Mouse (Mus musculus): ENCODE data around the gene Olfr1294.

Gene Olfr1294

DNA sequence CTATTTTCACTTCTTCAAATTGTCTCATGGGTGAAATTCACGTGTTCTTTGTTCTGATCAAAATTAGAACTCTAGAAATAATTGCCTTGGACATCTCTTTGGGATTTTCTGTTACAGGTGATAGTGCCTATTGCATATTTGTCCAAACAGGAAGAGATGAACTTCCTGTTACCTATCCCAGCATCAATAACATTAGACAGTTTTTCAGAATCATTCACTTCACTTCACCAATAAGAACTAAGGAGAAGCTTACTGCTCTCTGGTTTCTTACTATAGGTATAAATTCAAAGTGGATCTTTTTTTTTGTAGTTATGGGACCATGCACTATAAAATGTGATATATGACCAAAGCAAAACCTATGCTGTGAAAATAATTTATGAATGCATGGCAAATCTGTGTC lies at the start of gene Olfr1294:
Olfr1294 (minus strand) TSS at position 101 of the 400 bp plus-strand sequence.
- no peak for DNase-seq (ENCODE audit: low read depth)

DNA sequence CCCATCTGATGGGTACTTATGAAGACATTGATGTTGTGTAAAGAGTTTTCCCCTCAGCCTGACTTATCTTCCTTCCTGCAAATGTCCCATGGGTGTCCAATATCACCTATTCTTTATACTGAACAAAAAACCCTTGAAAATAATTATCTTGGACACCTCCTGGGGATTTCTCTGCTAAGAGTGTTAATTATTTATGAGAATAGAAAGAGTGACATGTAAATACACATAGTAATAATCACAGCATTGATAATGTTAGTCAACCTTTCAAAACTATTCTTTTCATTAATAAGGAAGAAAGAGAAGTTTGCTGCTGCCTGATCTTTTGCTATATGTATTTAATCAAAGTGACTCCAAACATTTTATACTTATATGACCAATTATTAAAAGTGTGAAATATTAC lies 29.5 kb upstream of the Olfr1294 start, which contains the start of gene Olfr1295:
Olfr1295 (minus strand) TSS at position 101 of the 400 bp plus-strand sequence.
- DNase-seq (ENCODE audit: low read depth): no peak

DNA sequence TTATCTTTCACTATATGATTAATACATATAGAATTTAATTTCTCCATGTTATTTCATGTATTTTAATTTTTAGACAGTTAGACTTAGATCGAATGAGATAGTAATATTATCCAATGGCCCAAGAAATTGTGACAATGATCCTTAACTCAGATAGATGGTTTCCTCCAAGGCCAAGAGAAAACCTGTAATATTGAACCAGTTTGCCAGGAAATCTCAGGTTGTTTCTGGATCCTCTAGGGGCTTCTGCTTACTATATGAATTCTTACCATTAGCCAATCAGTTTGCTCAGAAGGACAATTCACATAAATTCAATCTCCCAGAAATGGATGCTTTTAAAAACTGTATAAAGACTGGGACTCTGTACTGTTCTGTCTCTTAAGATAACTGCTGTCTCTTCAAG lies 15.2 kb downstream of the Olfr1294 start, which contains the start of gene Olfr1293-ps:
Olfr1293-ps (plus strand) TSS at position 301 of the 400 bp plus-strand sequence.
- DNase-seq (ENCODE audit: low read depth): no peak

DNA sequence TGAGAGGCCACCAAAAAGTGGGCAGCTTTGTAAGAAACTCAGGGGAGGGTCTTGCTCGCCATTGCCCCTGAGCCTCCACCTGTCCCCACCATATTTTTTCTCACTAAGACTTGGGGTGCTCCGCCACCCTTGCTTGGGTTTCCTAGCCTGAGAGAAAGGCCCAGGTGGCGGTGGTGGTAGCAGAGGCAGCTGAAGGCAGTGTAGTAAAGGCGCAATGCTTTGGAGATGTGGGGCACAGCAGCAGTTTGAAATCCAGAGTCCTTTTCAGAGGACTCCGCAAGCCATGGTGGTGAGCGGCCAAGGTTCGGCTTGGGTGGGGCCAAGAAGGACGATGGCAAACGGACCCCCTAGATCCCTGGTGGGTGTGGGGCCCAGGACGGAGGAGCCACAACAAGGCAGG lies 22.6 kb downstream of the Olfr1294 start:
- DNase-seq (ENCODE audit: low read depth): no peak

DNA sequence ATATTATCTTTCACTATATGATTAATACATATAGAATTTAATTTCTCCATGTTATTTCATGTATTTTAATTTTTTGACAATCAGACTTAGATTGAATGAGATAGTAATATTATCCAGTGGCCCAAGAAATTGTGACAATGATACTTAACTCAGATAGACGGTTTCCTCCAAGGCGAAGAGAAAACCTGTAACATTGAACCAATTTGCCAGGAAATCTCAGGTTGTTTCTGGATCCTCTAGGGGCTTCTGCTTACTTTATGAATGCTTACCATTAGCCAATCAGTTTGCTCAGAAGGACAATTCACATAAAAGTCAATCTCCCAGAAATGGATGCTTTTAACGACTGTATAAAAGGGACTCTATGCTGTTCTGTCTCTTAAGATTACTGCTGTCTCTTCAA lies 43.2 kb downstream of the Olfr1294 start, which contains the start of gene Olfr1291-ps1:
Olfr1291-ps1 (plus strand) TSS at position 301 of the 400 bp plus-strand sequence.
- DNase-seq (ENCODE audit: low read depth): no peak

DNA sequence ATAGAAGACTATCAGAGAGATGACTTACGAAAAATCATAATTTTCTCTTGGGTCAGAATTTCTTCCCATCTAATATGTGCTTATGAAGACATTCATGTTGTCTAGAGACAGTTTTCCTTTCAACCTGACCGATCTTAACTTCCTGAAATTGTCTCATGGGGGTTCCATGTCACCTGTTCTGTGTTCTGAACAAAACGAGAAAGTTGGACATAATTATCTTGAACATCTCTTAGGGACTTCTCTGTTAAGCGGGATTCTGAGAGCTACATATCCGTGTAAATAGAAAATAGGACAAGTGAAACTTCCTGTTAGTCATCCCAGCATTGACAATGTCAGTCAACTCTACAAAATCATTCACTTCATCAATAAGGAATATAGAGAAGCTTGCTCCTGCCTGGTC lies 46.4 kb downstream of the Olfr1294 start, which contains the start of gene Olfr1290:
Olfr1290 (minus strand) TSS at position 101 of the 400 bp plus-strand sequence.
- DNase-seq (ENCODE audit: low read depth): no peak
